Mouse (Mus musculus): ENCODE results near the gene Eapp. TPM values are rescaled to one million over a fixed set of nuclear protein-coding genes. Genes with fewer than 3 reads are reported as not detected.

Eapp gene
- total and polyA plus RNA-seq, 3 experiments, result 43.1 to 53.9 (median 51.5) TPM

DNA sequence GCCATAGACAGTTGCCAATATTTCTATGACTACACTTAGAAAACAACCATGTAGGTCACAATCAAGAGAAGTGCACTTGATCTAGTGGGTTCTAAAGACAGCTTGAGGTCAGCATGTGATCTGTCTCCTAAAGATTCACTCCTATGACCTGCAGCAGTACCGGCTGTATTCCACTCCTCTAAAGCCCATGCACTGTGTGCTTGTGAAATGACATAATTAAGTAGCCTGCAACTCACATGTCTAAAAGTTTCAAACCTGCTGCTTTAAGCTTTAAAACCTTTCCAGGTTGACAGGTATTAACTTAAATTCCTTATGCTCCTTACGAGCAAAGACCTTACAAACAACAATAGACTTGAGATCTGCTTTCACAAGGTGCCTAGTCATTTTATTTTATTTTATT lies 38.5 kb downstream of the Eapp start:
- no peak overlapping the region for H3K9ac ChIP-seq (ENCODE audit: insufficient read depth, low read depth)

DNA sequence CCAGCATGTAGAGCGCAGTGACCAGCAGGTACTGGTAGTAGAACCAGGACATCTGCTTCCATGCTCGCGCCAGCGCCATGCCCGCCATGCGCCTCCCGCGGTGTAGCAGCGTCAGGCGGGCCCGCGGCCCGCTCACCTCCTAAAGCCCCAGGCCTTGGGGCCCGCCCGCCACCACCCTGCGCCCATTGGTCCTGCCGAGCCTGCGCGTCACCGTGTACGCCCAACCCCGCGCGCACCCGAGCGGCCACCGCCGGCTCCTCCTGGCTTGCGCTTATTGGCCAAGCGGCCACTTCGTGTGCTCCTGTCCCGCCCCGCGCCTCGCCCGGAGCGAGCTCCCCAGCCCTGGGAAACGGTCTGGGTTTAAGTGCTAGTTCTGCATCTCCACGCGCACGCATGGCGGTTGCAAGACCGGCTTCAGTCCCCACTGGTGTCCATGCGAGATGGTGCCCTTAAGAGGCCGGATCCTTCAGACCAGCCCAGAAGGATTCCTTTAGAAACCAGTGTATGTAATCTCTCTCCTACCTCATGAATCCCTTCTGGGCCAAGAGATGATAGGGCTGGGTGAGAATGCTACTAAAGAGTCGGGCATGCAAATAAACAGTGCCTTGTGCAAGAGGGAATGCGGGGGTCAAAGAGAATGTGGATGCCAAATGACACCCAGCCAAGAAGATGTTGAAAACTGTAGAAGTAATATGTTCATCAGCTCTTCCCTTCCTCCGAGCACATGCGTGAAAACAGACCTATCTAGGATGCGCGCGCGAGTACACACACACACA lies 39.1 kb downstream of the Eapp start, which contains the start of gene Sptssa:
TSS of gene Sptssa (minus strand) at position 178 of the 776 bp plus-strand sequence.
- in situ Hi-C loops (cut with MboI; ENCODE audit: low pct_ligation_motif_present, low pct_unique_long_range_greater_than_20kb, low sequenced_read_pairs), result no loop called here

More for the DNA sequence above, 38.5 kb downstream of the Eapp start:
- no peak for DNase-seq (ENCODE audit: extremely low read depth)
- TF ChIP-seq TBP (conservative IDR thresholded peaks at IDR 0.05; ENCODE audit: low read depth, low read length) (no peak), JUN (IDR thresholded peaks at IDR 0.05; ENCODE audit: insufficient read depth, low read depth, low read length) (no peak), MEF2A (IDR thresholded peaks at IDR 0.05; ENCODE audit: borderline replicate concordance, low read depth, low read length) (no peak), USF2 (conservative IDR thresholded peaks at IDR 0.05; ENCODE audit: low read depth, low read length) (no peak), GABPA (IDR thresholded peaks at IDR 0.05; ENCODE audit: insufficient replicate concordance, low read depth, low read length) (no peak), HCFC1 (IDR thresholded peaks at IDR 0.05; ENCODE audit: low read depth, low read length) (no peak), PAX5 (IDR thresholded peaks at IDR 0.05; ENCODE audit: low read length) (no peak), ZC3H11A (IDR thresholded peaks at IDR 0.05; ENCODE audit: low read depth, low read length) (no peak), IRF4 (IDR thresholded peaks at IDR 0.05; ENCODE audit: low read depth, low read length) (no peak), ETS1 (conservative IDR thresholded peaks at IDR 0.05; ENCODE audit: low read depth, low read length) (no peak), MAX (IDR thresholded peaks at IDR 0.05; ENCODE audit: low read length) (no peak), ZNF384 (IDR thresholded peaks at IDR 0.05; ENCODE audit: low read depth, low read length) (no peak), POLR2AphosphoS2 (IDR thresholded peaks at IDR 0.05; ENCODE audit: low read depth, low read length) (no peak), RAD21 (IDR thresholded peaks at IDR 0.05; ENCODE audit: low read depth, low read length) (no peak), ELF1 (IDR thresholded peaks at IDR 0.05; ENCODE audit: low read depth, low read length) (no peak), TCF12 (IDR thresholded peaks at IDR 0.05; ENCODE audit: low read depth, low read length) (no peak), ZMIZ1 (IDR thresholded peaks at IDR 0.05; ENCODE audit: low read depth, low read length) (no peak)
- H3K27ac ChIP-seq (ENCODE audit: insufficient read depth, low read depth), result no peak overlapping the region
- H3K36me3 ChIP-seq (replicated peaks in 1 of 2; ENCODE audit: control insufficient read depth in 1 of 2, insufficient read depth in 1 of 2, low read length in 1 of 2), result peaks cover 0 to 6% of the 10 kb centered on the region in 2 experiments
- peaks cover 6% of the 10 kb centered on the region; the same call in 1 of the 2 replicates for H3K79me2 ChIP-seq (replicated peaks; ENCODE audit: control insufficient read depth, extremely low read depth, insufficient read depth, poor library complexity, severe bottlenecking)
- H3K4me2 ChIP-seq (ENCODE audit: insufficient read depth, low read depth, poor library complexity, severe bottlenecking), result peak overlapping the region; percentile 48
- H3K4me3 ChIP-seq (replicated peaks in 1 of 3; ENCODE audit: low read depth in 2 of 3, low read length in 2 of 3, poor library complexity in 1 of 3), result no peak overlapping the region
- no peaks in the 10 kb centered on the region for H3K9me3 ChIP-seq (replicated peaks; ENCODE audit: low read length)
- dilution Hi-C loops (cut with MboI; ENCODE audit: extremely low pct_ligation_motif_present, extremely low pct_unique_long_range_greater_than_20kb, low sequenced_read_pairs), result no loop called here
- H3K27me3 ChIP-seq (replicated peaks), result no peaks in the 10 kb centered on the region
- in situ Hi-C loops (cut with MboI; ENCODE audit: low pct_ligation_motif_present, low pct_unique_long_range_greater_than_20kb, low sequenced_read_pairs), result no loop called here
- peaks cover 4 to 50% of the 10 kb centered on the region in 2 experiments; a peak in 3 of 4 replicates for H3K4me1 ChIP-seq (ENCODE audit: control insufficient read depth in 1 of 2, insufficient read depth in 2 of 2)

More for the DNA sequence above, 39.1 kb downstream of the Eapp start, which contains the start of gene Sptssa:
- TF ChIP-seq BHLHE40 (IDR thresholded peaks at IDR 0.05; ENCODE audit: low read depth, low read length) (no peak), UBTF (IDR thresholded peaks at IDR 0.05; ENCODE audit: low read depth, low read length) (peak; percentile 63), NELFE (IDR thresholded peaks at IDR 0.05; ENCODE audit: low read depth, low read length) (peak; percentile 96), SMC3 (IDR thresholded peaks at IDR 0.05; ENCODE audit: low read depth, low read length) (no peak), NRF1 (IDR thresholded peaks at IDR 0.05; ENCODE audit: low read depth, low read length) (peak; percentile 83), MAX (IDR thresholded peaks at IDR 0.05; ENCODE audit: low read length) (peak; percentile 56; the same call in 1 of the 2 replicates), POLR2AphosphoS2 (IDR thresholded peaks at IDR 0.05; ENCODE audit: low read depth, low read length) (peak; percentile 61), MAZ (IDR thresholded peaks at IDR 0.05; ENCODE audit: low read depth, low read length) (no peak), MXI1 (IDR thresholded peaks at IDR 0.05; ENCODE audit: low read depth, low read length) (peak; percentile 85), TBP (conservative IDR thresholded peaks at IDR 0.05; ENCODE audit: low read depth, low read length) (peak; percentile 70), POLR2A (IDR thresholded peaks at IDR 0.05; ENCODE audit: low read depth, low read length) (peak; percentile 98), MYC (IDR thresholded peaks at IDR 0.05; ENCODE audit: low read depth, low read length) (0 out of 2 replicates have a peak, but pooled peaks have one; percentile 17), HCFC1 (IDR thresholded peaks at IDR 0.05; ENCODE audit: low read depth, low read length) (peak; percentile 54), CHD1 (IDR thresholded peaks at IDR 0.05; ENCODE audit: low read depth, low read length) (no peak), TCF12 (IDR thresholded peaks at IDR 0.05; ENCODE audit: low read depth, low read length) (peak; percentile 82), ZMIZ1 (IDR thresholded peaks at IDR 0.05; ENCODE audit: low read depth, low read length) (peak; percentile 83), KAT2A (IDR thresholded peaks at IDR 0.05; ENCODE audit: insufficient replicate concordance, low read length) (0 out of 2 replicates have a peak, but pooled peaks have one; percentile 11)
- peak; percentile 90 for DNase-seq (ENCODE audit: extremely low read depth)
- Histone ChIP-seq H3K4me1 (ENCODE audit: control insufficient read depth in 1 of 2, insufficient read depth in 2 of 2) (peaks cover 4 to 56% of the 10 kb centered on the region in 2 experiments; a peak in 3 of 4 replicates), H3K79me2 (replicated peaks; ENCODE audit: control insufficient read depth, extremely low read depth, insufficient read depth, poor library complexity, severe bottlenecking) (peaks cover 6% of the 10 kb centered on the region; the same call in 1 of the 2 replicates), H3K9me3 (replicated peaks; ENCODE audit: low read length) (no peaks in the 10 kb centered on the region), H3K4me2 (ENCODE audit: insufficient read depth, low read depth, poor library complexity, severe bottlenecking) (peak within 1 kb of the TSS; percentile 81), H3K36me3 (replicated peaks in 1 of 2; ENCODE audit: control insufficient read depth in 1 of 2, insufficient read depth in 1 of 2, low read length in 1 of 2) (peaks cover 0 to 11% of the 10 kb centered on the region in 2 experiments), H3K9ac (ENCODE audit: insufficient read depth, low read depth) (peak within 1 kb of the TSS; percentile 69), H3K4me3 (replicated peaks in 1 of 3; ENCODE audit: low read depth in 2 of 3, low read length in 2 of 3, poor library complexity in 1 of 3) (peak within 1 kb of the TSS; percentile 65 to 81 (median 72)), H3K27ac (ENCODE audit: insufficient read depth, low read depth) (no peak within 1 kb of the TSS), H3K27me3 (replicated peaks) (no peaks in the 10 kb centered on the region)
- dilution Hi-C loops (cut with MboI; ENCODE audit: extremely low pct_ligation_motif_present, extremely low pct_unique_long_range_greater_than_20kb, low sequenced_read_pairs), result no loop called here
